Mouse (Mus musculus) large intestine, adult 2 months (tissue): Measurements from ENCODE around the gene Stag3. TPM values are rescaled to one million over a fixed set of nuclear protein-coding genes. Genes with fewer than 3 reads are reported as not detected.

Source experiments
- DNase-seq: peaks from one replicate; pipeline ENCODE4 v3.0.0-alpha.2; 2012; ENCODE audit warnings: low read depth, low spot score
- WGBS: fragments of 180-500 bp; shearing (Covaris S2); methylation state at CpG from one replicate; pipeline ENCODE4 v1.1.7; 2018; 5-methylcytosine and 5-hydroxymethylcytosine counted together
- polyA plus RNA-seq: library from polyadenylated mRNA; depleted of rRNA; stranded (reverse); fragments of >200 nt; gene quantifications from 2 replicates; pipeline ENCODE4 v1.2.3, GENCODE M21; 2012

Stag3 gene
- polyA plus RNA-seq, 1 experiment, result 0.90 TPM

GRCm38 (mm10) chr5:138265712-138266111, 14.3 kb upstream of the Stag3 start:
- DNase-seq, result no peak
- WGBS, result 96% methylated on average over 4 of the region's 4 CpGs

GRCm38 (mm10) chr5:138267114-138267513, 12.9 kb upstream of the Stag3 start:
- DNase-seq, result no peak
- 89% methylated on average over 3 of the region's 3 CpGs for WGBS

DNA sequence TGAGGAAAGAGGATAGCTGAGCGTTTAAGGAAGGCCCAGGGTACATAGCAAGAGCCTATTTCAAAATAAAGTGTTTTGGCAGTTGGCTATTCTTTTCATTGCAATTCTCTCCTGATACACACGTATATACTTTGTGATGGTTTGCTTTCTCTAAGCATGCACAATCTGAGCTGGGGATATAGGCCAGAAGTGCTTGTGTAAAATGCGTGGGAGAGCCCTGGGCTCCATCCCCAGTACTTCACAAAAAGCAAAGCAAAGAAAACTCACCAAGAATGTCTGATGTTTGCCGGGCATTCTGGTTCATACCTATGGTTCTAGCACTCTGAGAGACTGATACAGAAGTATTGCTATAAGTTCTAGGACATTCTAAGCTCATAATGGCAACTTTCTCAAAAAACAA, 11.1 kb upstream of the Stag3 start:
- 77% methylated on average over 4 of the region's 4 CpGs for WGBS
- no peak for DNase-seq

GRCm38 (mm10) chr5:138271232-138271631, 8.8 kb upstream of the Stag3 start:
- DNase-seq, result no peak

GRCm38 (mm10) chr5:138272409-138272923, 7.6 kb upstream of the Stag3 start, which contains the start of gene Gal3st4:
Gene Gal3st4, minus strand, starts transcription at chr5:138272840.
- DNase-seq, result no peak
- 5% methylated on average over 12 of the region's 12 CpGs for WGBS

More at GRCm38 (mm10) chr5:138271232-138271631, 8.8 kb upstream of the Stag3 start:
- 70% methylated on average over 3 of the region's 3 CpGs for WGBS

DNA sequence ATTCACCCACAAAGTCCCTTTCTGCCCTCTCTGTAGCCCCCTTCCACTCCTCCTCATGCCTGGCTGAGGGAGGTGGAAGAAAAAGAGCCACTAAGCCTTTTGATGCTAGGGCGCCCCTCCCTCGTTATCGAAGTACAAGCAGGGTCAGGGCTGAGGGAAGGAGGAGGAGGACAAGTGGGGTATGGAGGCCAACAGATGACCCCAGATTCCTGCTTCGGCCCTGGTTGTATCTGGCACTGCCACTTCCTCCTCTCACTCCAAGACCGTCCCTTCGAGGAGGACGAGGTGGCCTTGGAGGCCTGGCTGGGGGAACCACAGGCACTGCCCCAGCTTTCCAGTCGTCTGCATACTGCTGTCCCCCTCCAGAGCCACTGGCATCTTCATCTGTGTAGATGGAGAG, 5.9 kb upstream of the Stag3 start:
- WGBS, result 82% methylated on average over 8 of the region's 8 CpGs
- DNase-seq, result no peak

DNA sequence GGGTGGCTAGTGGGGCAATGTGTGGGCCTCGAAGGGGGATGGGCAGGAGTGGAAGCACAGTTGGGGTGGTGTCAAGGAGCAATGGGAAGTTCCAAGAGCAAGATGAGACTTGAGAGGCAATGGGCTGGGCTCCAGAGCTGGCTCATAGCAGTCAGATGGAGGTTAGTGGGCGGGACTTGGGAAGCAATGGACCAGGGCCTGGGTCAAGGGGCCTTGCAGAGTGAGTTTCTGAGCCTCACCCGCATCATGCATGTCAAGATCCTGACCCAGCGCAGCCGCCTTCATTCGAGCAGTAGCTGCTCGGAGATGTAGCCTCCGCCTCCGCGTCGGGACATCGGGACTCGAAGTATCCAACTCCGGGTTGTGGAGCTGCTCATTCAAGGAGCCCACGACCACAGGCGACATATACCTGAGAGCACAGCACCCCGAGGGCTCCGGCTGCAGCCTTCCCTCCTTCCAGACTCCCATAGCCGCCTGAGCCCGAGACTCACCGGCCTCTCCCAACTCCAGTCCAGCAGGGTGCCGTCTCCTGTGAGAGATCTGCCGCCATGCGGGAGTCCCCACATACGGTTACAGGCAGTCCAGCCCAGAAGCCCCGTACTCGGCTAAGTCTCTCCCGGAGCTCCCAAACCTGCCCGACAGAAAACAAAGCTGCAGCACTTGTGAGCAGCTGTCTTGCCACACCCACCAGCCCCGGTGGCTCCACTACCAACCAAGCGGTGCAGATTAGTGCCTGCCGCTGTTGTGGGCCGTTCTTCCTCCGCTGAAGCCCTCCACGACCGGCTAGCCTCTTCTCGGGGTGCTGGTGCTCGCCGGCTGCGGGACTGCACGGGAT, 4.6 kb upstream of the Stag3 start:
- WGBS, result 47% methylated on average over 41 of the region's 41 CpGs
- no peak for DNase-seq

- no peak for DNase-seq
- WGBS, result 93% methylated on average over 7 of the region's 7 CpGs
These were observed 2.0 kb upstream of the Stag3 start for GRCm38 (mm10) chr5:138277994-138278393.

GRCm38 (mm10) chr5:138280425-138280768, 357 bp downstream of the Stag3 start:
- DNase-seq, result no peak
- 28% methylated on average over 26 of the region's 26 CpGs for WGBS

DNA sequence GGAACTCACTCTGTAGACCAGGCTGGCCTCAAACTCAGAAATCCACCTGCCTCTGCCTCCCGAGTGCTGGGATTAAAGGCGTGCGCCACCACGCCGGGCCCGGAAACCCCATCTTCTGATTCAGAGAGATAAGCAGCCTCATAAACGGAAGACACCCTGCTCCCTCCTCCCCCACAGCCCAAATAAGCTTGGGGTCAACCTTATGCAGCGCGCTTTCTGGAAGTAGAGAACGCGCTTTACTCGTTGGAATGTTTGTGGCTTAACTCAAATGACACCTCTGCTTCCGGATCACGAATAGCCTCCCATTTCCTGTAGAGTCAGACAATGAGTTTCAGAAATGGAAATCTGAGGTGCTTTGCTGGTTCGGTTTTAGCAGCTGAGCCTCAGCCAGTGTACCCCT, 789 bp downstream of the Stag3 start:
- no peak for DNase-seq
- WGBS, result 97% methylated on average over 15 of the region's 15 CpGs

DNA sequence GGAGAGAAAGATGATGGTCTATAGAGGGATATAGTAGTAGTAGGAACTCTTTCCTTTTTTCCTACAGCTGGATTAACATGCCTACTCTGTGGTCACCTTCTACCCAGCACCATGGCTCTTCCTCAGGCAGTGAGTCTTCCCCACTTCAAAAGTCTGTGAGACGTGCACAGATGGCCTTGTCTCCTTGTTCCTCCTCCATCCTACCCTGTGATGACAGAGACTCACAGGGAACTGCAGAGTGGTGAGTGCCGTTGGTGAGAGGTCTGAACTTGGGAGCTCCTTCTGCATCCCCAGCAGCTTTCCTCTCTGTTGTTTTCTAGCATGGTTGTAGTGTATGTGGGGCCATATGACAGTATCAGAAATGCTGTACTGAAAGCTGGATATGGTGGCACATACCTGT, 1.8 kb downstream of the Stag3 start:
- WGBS, result 82% methylated on average over 2 of the region's 2 CpGs
- no peak for DNase-seq

- 71% methylated on average over 1 of the region's 1 CpGs for WGBS
- DNase-seq, result no peak
These were observed 3.5 kb downstream of the Stag3 start for GRCm38 (mm10) chr5:138283540-138283939.

- 71% methylated on average over 3 of the region's 3 CpGs for WGBS
- no peak for DNase-seq
These were observed 7.8 kb downstream of the Stag3 start for GRCm38 (mm10) chr5:138287861-138288260.

GRCm38 (mm10) chr5:138291638-138292037, 11.6 kb downstream of the Stag3 start:
- DNase-seq, result no peak
- 33% methylated on average over 1 of the region's 1 CpGs for WGBS

- no peak for DNase-seq
These were observed 14.1 kb downstream of the Stag3 start for GRCm38 (mm10) chr5:138294158-138294557.

GRCm38 (mm10) chr5:138299613-138300012, 19.6 kb downstream of the Stag3 start:
- 75% methylated on average over 2 of the region's 2 CpGs for WGBS

GRCm38 (mm10) chr5:138312795-138313194, 32.8 kb downstream of the Stag3 start:
- 85% methylated on average over 3 of the region's 3 CpGs for WGBS
- DNase-seq, result no peak

More at GRCm38 (mm10) chr5:138299613-138300012, 19.6 kb downstream of the Stag3 start:
- no peak for DNase-seq

DNA sequence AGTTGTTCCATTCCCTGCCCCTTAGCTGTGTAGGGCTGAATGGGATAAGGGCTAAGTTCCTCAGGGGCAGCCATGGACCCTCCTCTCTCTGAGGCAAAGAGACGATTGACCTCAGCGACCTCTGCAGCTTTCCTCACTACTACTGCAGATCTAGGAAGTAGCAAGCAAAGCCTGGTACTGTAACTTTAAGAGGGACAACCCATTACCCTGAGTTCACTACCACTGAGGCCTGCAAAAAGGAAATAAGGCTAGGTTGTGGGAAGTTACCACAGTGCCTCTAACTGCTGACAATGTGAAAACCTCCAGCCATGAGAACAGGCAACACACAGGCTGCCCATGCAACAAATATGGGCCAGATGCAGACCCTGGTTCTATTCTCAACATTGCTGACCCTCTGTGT, 61.6 kb downstream of the Stag3 start, which contains the start of gene Pvrig:
TSS of gene Pvrig (plus strand) at position 301 of the 400 bp plus-strand sequence.
- 82% methylated on average over 2 of the region's 2 CpGs for WGBS

GRCm38 (mm10) chr5:138343216-138343615, 63.2 kb downstream of the Stag3 start:
- WGBS, result 89% methylated on average over 3 of the region's 3 CpGs
- no peak for DNase-seq

More for the DNA sequence above, 61.6 kb downstream of the Stag3 start, which contains the start of gene Pvrig:
- no peak for DNase-seq
